Mouse (Mus musculus) Muller cell, postnatal 12 days (primary cell): ENCODE data around the gene Olfr1426.
"Not testable (repeated sequence)": the region's sequence is repeated elsewhere in the genome, so short reads cannot be mapped to it uniquely, and the experiment has no call there.

Experiments used
- DNase-seq: peaks from one replicate; pipeline ENCODE4 v3.0.0-alpha.2; 2015; ENCODE audit errors: inconsistent ontology term

Gene Olfr1426

GRCm38 (mm10) chr19:12091913-12092312, at the start of gene Olfr1426:
Gene Olfr1426 (minus strand): TSS chr19:12092013.
- DNase-seq = no peak

GRCm38 (mm10) chr19:12134289-12134688, 42.5 kb upstream of the Olfr1426 start:
- peak; percentile 29 for DNase-seq

GRCm38 (mm10) chr19:12123103-12123502, 31.3 kb upstream of the Olfr1426 start, which contains the start of gene Olfr76:
Gene Olfr76 (minus strand): TSS chr19:12123203.
- DNase-seq = no peak

GRCm38 (mm10) chr19:12116464-12116863, 24.7 kb upstream of the Olfr1426 start:
- DNase-seq = no peak

- DNase-seq = no peak
These were observed 24.0 kb upstream of the Olfr1426 start, which contains the start of gene Olfr1428 for GRCm38 (mm10) chr19:12115797-12116196. Gene Olfr1428 (minus strand): TSS chr19:12115897.

GRCm38 (mm10) chr19:12113807-12114206, 22.0 kb upstream of the Olfr1426 start:
- DNase-seq = no peak

GRCm38 (mm10) chr19:12104541-12104940, 12.7 kb upstream of the Olfr1426 start:
- no peak for DNase-seq

GRCm38 (mm10) chr19:12103234-12103633, 11.4 kb upstream of the Olfr1426 start, which contains the start of gene Olfr1427:
Gene Olfr1427 (minus strand): TSS chr19:12103334.
- DNase-seq = no peak

- not testable (repeated sequence) for DNase-seq
These were observed 14.2 kb downstream of the Olfr1426 start, which contains the start of gene Olfr1425 for GRCm38 (mm10) chr19:12077631-12078030. Gene Olfr1425 (minus strand): TSS chr19:12077731.

GRCm38 (mm10) chr19:12069546-12069945, 22.3 kb downstream of the Olfr1426 start:
- DNase-seq = not testable (repeated sequence)

- DNase-seq = not testable (repeated sequence)
These were observed 24.0 kb downstream of the Olfr1426 start for GRCm38 (mm10) chr19:12067806-12068205.

GRCm38 (mm10) chr19:12062582-12062981, 29.2 kb downstream of the Olfr1426 start, which contains the start of gene Olfr1424:
Gene Olfr1424 (minus strand): TSS chr19:12062682.
- DNase-seq = not testable (repeated sequence)

GRCm38 (mm10) chr19:12043163-12043562, 48.6 kb downstream of the Olfr1426 start:
- no peak for DNase-seq

- no peak for DNase-seq
These were observed 50.6 kb downstream of the Olfr1426 start, which contains the start of gene Olfr1423 for GRCm38 (mm10) chr19:12041217-12041616. Gene Olfr1423 (minus strand): TSS chr19:12041317.

- peak; percentile 90 for DNase-seq
These were observed 54.1 kb downstream of the Olfr1426 start for GRCm38 (mm10) chr19:12037727-12038126.
